Mouse (Mus musculus) megakaryocyte progenitor cell, adult 5-6 weeks (primary cell): Measurements from ENCODE around the gene Gm29049. TPM values are rescaled to one million over a fixed set of nuclear protein-coding genes. Genes with fewer than 3 reads are reported as not detected.
"Not testable (repeated sequence)": the region's sequence is repeated elsewhere in the genome, so short reads cannot be mapped to it uniquely, and the experiment has no call there.

Experiments used
- ATAC-seq: replicated peaks from 2 replicates; pipeline ENCODE4 v1.8.0; 2016; ENCODE audit warnings: mild to moderate bottlenecking, moderate TSS enrichment, inconsistent platforms; ENCODE audit not compliant: poor library complexity
- total RNA-seq, 2 experiments: library from RNA; stranded (forward) in 1 of 2; stranded (reverse) in 1 of 2; fragments of 157-497, 149-512 nt in 1 of 2; fragments of 200-1000 nt in 1 of 2; gene quantifications; 2 replicates each; pipeline versions ENCODE4 v1.2.3 to v1.2.4; 2015 to 2017

Gene Gm29049
- total RNA-seq (2015) (not detected in 2 replicates), total RNA-seq (2017) (not detected in 2 replicates)

- not testable (repeated sequence) for ATAC-seq
Measured at GRCm38 (mm10) chrY:7997068-7997467, at the start of gene Gm29049. Gm29049 (minus strand) TSS chrY:7997168.

Other genes starting within 250 kb of the Gm29049 start
- not detected in 2 replicates for gene Gm20825, start 74.3 kb upstream of the Gm29049 start, total RNA-seq (2015)
- gene Gm20825, start 74.3 kb upstream of the Gm29049 start, total RNA-seq (2017) = not detected in 2 replicates